Mouse (Mus musculus) forebrain, postnatal 0 days (tissue): Measurements from ENCODE around the gene Dynlt1c. TPM values are rescaled to one million over a fixed set of nuclear protein-coding genes. Genes with fewer than 3 reads are reported as not detected.
"Not testable (repeated sequence)": the region's sequence is repeated elsewhere in the genome, so short reads cannot be mapped to it uniquely, and the experiment has no call there.

Experiments used
- ATAC-seq: fragments of 200-750 bp; cut with Nextera tagmentation; 2 replicates; pipeline ENCODE4 v1.8.0; 2017; ENCODE audit warnings: mild to moderate bottlenecking, moderate library complexity
- DNase-seq: peaks from one replicate; pipeline ENCODE4 v3.0.0-alpha.2; 2015
- H3K27ac ChIP-seq: fragments of 300-500 bp; sonication (generic); 2 replicates; pipeline ENCODE4 v1.5.1; 2014; ENCODE audit warnings: low read depth, mild to moderate bottlenecking, antibody characterized with exemption, low read length, moderate library complexity, mixed read lengths
- H3K27me3 ChIP-seq: fragments of 300-500 bp; sonication (generic); 2 replicates; pipeline ENCODE4 v1.6.1; 2014; ENCODE audit warnings: mild to moderate bottlenecking, low read length, mixed read lengths; ENCODE audit not compliant: insufficient read depth
- H3K36me3 ChIP-seq: fragments of 300-500 bp; sonication (generic); 2 replicates; pipeline ENCODE4 v1.6.1; 2014; ENCODE audit warnings: mild to moderate bottlenecking, moderate library complexity; ENCODE audit not compliant: insufficient read depth
- H3K4me1 ChIP-seq: fragments of 300-500 bp; sonication (generic); 2 replicates; pipeline ENCODE4 v1.6.1; 2014; ENCODE audit warnings: antibody characterized with exemption; ENCODE audit not compliant: insufficient read depth
- H3K4me2 ChIP-seq: fragments of 300-500 bp; sonication (generic); 2 replicates; pipeline ENCODE4 v1.6.1; 2014; ENCODE audit warnings: low read depth, mild to moderate bottlenecking, moderate library complexity
- H3K4me3 ChIP-seq: fragments of 300-500 bp; sonication (generic); 2 replicates; pipeline ENCODE4 v1.5.1; 2014; ENCODE audit warnings: low read depth, low read length, mixed read lengths
- H3K9ac ChIP-seq: fragments of 300-500 bp; sonication (generic); 2 replicates; pipeline ENCODE4 v1.6.1; 2014; ENCODE audit warnings: mild to moderate bottlenecking
- H3K9me3 ChIP-seq: fragments of 300-500 bp; sonication (generic); 2 replicates; pipeline ENCODE4 v1.6.1; 2016; ENCODE audit warnings: low read length
- CTCF ChIP-seq: sonication (generic); IDR thresholded peaks from 2 replicates; pipeline ENCODE4 v1.5.1; 2016; ENCODE audit warnings: antibody characterized with exemption, control low read depth, low read depth
- WGBS: fragments of 180-500 bp; shearing (Covaris S2); extraction: QIAGEN DNeasy Blood & Tissue Kit; methylation state at CpG from one replicate; pipeline ENCODE4 v1.1.7; 2014; 5-methylcytosine and 5-hydroxymethylcytosine counted together
- polyA plus RNA-seq: library from polyadenylated mRNA; unstranded; fragments of >200 nt; fragmentation: Nextera tagmentation; extraction: Ambion mirVana; gene quantifications from 2 replicates; pipeline ENCODE4 v1.2.1, GENCODE M21; 2015
- total RNA-seq: library from RNA; depleted of rRNA; stranded (reverse); fragments of >200 nt; gene quantifications from 2 replicates; pipeline ENCODE4 v1.2.3, GENCODE M21; 2014

Dynlt1c gene
- total and polyA plus RNA-seq, 2 experiments from 2014 or later: 11.0 to 32.1 TPM

DNA sequence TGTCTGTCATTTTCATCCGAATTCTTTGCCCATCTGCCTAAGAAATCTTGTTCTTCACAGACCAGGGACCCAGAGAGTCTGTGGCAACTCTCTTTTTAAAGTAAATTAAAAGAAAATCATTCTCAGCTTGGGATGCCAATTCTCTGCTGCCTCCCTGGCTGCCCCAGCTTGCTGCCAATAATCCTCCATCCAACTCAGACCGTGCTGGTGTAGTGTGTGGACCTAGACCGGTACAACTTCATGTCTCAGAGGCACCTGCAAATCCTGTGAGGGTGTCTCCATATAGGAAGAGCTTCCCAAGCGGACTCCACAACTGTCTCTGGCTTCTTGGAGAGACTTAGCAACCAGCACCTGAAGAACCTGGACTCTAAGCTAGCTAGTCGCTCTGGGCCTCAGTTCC lies 35.4 kb downstream of the Dynlt1c start:
- TF ChIP-seq CTCF: no peak
- Histone ChIP-seq H3K9me3 (no peaks in the 10 kb centered on the region), H3K4me1 (no peaks in the 10 kb centered on the region), H3K27me3 (no peaks in the 10 kb centered on the region), H3K9ac (no peak overlapping the region), H3K27ac (no peak overlapping the region), H3K4me2 (no peak overlapping the region), H3K36me3 (no peaks in the 10 kb centered on the region), H3K4me3 (no peak overlapping the region)
- 85% methylated on average over 5 of the region's 5 CpGs for WGBS
- DNase-seq (no peak), ATAC-seq (no peak)

DNA sequence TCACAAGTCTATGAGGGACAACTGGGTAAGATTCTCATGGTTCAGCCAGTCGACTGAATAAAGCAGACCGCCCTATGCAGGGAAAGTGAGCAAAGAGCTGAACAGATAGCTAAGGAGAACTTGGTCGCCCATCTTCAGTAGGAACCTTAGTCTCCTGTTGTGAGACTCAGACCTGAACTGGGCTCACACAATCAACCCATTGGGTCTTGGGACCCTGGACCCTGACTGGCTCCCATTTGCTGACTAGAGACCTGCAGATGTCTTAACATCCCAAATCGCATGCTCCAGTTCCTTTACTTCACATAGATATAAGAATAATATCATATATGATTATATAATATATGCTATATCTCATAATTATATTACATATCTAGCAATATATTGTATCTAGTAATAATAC lies 36.0 kb downstream of the Dynlt1c start:
- H3K36me3 ChIP-seq, H3K9me3 ChIP-seq, DNase-seq, H3K27ac ChIP-seq, ATAC-seq, H3K4me1 ChIP-seq, H3K27me3 ChIP-seq, H3K4me3 ChIP-seq, H3K9ac ChIP-seq, H3K4me2 ChIP-seq: not testable (repeated sequence)
- WGBS: 95% methylated on average over 4 of the region's 4 CpGs

DNA sequence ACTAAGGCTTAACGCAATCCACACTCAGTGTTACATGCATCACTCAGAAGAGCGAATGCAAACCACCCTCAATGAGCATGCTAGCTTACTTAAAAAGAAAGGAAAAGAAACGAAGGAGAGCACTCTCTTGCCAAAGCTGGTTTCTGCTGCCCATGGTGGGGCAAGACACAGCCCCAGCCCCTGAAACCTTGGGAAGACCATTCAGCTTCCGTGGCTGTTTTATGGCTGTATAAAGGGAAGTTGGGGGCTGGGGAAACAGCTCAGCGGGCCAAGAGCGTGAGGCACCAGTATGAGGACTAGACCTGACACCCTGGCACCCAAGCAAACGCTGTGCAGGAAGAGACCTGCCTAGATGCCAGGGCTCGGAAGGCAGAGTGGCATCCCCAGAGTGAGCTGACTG lies 37.0 kb downstream of the Dynlt1c start:
- not testable (repeated sequence) for H3K9me3 ChIP-seq, H3K9ac ChIP-seq, ATAC-seq, H3K27me3 ChIP-seq, H3K27ac ChIP-seq, H3K4me3 ChIP-seq, DNase-seq, H3K4me1 ChIP-seq, H3K36me3 ChIP-seq, H3K4me2 ChIP-seq
- WGBS: 81% methylated on average over 8 of the region's 8 CpGs

DNA sequence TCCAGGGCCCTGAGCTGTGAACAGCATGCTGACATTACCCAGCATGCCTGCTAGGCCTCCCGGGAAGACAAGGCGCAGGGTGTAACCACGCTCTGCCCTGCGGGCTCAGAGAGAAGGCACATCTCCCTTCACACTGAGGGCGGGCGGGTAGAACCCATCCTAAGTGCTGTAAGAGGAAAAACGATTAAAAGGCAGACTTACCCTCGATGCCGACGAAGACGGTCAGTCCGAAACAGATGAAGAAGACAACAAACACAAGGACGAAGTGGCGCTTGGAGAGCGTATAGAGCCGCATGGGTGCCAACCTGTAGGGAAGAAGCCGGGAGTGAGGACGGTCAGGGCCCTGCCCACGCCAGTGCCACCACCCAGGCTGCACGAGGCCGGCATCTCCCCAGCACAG lies 38.0 kb downstream of the Dynlt1c start:
- ATAC-seq: not testable (repeated sequence)

GRCm38 (mm10) chr17:6640044-6640637 lies 38.7 kb downstream of the Dynlt1c start:
- not testable (repeated sequence) for H3K4me3 ChIP-seq, H3K27ac ChIP-seq, H3K36me3 ChIP-seq, H3K27me3 ChIP-seq, H3K9me3 ChIP-seq, ATAC-seq, H3K4me2 ChIP-seq, DNase-seq, H3K4me1 ChIP-seq, H3K9ac ChIP-seq
- WGBS: 90% methylated on average over 10 of the region's 10 CpGs

More for the DNA sequence above, 38.0 kb downstream of the Dynlt1c start:
- not testable (repeated sequence) for DNase-seq, H3K9me3 ChIP-seq, H3K27ac ChIP-seq, H3K4me1 ChIP-seq, H3K27me3 ChIP-seq, H3K4me2 ChIP-seq, H3K4me3 ChIP-seq, H3K9ac ChIP-seq, H3K36me3 ChIP-seq
- 93% methylated on average over 16 of the region's 21 CpGs for WGBS

GRCm38 (mm10) chr17:6640771-6641429 lies 39.4 kb downstream of the Dynlt1c start:
- not testable (repeated sequence) for DNase-seq, H3K9ac ChIP-seq, H3K36me3 ChIP-seq, H3K27ac ChIP-seq, H3K4me2 ChIP-seq, H3K27me3 ChIP-seq, ATAC-seq, H3K4me3 ChIP-seq, H3K9me3 ChIP-seq, H3K4me1 ChIP-seq
- 88% methylated on average over 14 of the region's 14 CpGs for WGBS

- not testable (repeated sequence) for ATAC-seq, H3K4me3 ChIP-seq, H3K36me3 ChIP-seq, H3K4me2 ChIP-seq, H3K9me3 ChIP-seq, H3K9ac ChIP-seq, H3K27ac ChIP-seq, DNase-seq, H3K27me3 ChIP-seq, H3K4me1 ChIP-seq
- WGBS: 92% methylated on average over 7 of the region's 9 CpGs
Observed at GRCm38 (mm10) chr17:6644210-6644609, 42.7 kb downstream of the Dynlt1c start.

GRCm38 (mm10) chr17:6644673-6645072 lies 43.2 kb downstream of the Dynlt1c start:
- 93% methylated on average over 4 of the region's 4 CpGs for WGBS
- not testable (repeated sequence) for H3K4me3 ChIP-seq, ATAC-seq, H3K27me3 ChIP-seq, H3K9me3 ChIP-seq, H3K36me3 ChIP-seq, DNase-seq, H3K4me1 ChIP-seq, H3K27ac ChIP-seq, H3K9ac ChIP-seq, H3K4me2 ChIP-seq

- WGBS: 95% methylated on average over 3 of the region's 4 CpGs
- H3K4me3 ChIP-seq, H3K36me3 ChIP-seq, H3K27me3 ChIP-seq, DNase-seq, H3K27ac ChIP-seq, ATAC-seq, H3K4me1 ChIP-seq, H3K4me2 ChIP-seq, H3K9me3 ChIP-seq, H3K9ac ChIP-seq: not testable (repeated sequence)
Observed at GRCm38 (mm10) chr17:6645668-6646067, 44.2 kb downstream of the Dynlt1c start.

GRCm38 (mm10) chr17:6646841-6647240 lies 45.4 kb downstream of the Dynlt1c start:
- H3K27me3 ChIP-seq, DNase-seq, H3K4me1 ChIP-seq, H3K4me2 ChIP-seq, H3K4me3 ChIP-seq, H3K36me3 ChIP-seq, H3K9me3 ChIP-seq, H3K27ac ChIP-seq, ATAC-seq, H3K9ac ChIP-seq: not testable (repeated sequence)
- WGBS: 95% methylated on average over 8 of the region's 8 CpGs
